Mouse (Mus musculus) embryo, embryonic 10.5 days (tissue): ENCODE results near the gene Slc6a11.

Experiments
- DNase-seq: peaks from one replicate; pipeline ENCODE4 v3.0.0-alpha.2; 2015; ENCODE audit warnings: low spot score

Slc6a11 gene

DNA sequence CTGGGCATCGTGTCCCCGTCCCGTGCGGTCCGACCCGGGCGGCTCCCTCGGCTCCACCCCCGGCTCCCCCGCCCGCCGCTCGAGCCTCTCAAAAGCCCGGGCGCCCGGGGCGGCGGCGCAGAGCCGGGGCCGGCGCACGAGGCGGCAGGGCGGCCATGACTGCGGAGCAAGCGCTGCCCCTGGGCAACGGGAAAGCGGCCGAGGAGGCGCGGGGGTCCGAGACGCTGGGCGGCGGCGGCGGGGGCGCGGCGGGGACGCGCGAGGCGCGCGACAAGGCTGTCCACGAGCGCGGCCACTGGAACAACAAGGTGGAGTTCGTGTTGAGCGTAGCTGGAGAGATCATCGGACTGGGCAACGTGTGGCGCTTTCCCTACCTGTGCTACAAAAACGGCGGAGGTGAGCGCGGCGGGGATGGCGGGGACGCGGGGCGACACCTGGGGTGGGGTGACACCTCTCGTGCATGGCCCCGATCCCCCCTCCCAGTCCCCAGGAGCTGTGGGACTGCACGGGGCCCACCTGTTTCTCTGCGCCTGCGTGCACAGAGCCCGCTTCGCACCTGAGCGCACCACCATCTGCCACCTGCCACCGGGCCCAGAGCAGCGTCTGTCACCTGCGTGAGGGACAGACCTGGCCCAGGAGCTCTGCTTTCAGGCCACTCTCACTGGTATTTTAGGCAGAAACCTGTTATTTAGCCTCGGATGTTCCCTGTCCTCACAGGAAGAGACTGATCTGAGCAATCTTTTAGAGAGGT, at the start of gene Slc6a11:
Slc6a11 (plus strand) TSS at position 120 of the 751 bp plus-strand sequence.
- peak; percentile 45 for DNase-seq

DNA sequence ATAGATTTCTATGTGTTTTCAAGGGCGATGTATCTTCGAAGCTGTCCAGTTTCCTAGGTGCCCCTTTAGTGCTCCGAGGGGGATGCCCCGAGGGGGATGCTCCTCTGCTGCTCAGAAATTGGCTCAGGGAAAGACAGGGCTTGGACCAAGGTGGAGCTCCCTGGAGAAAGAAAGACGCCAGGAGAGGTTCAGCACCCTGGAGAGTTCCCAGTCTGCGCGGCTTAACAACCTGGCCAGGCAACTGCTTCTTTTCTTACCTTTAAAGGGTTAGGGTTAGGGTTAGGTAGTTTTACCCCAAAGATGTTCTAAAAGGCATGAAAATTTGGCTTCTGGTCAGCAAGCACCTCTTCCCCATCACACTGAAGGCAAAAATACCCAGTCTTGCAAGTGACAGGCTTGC, 43.9 kb upstream of the Slc6a11 start:
- DNase-seq = peak; percentile 81

DNA sequence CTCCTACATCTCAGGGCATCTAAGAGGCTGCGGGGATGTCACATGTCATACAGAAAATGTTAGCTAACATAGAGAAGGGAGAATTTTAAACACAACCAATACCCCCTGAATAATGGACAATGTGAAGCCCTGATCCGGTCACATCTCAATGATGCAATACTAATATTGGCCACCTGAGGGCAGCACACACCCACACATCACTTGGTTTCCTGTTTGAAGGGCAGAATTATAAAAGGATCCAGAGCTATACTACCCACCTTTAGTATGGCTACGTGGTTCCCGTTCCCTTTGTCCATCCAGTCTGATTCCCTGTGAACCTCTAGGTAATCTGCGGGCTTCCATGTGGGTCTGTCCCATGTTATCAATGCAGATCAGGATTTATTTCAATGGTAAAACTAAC, 41.4 kb upstream of the Slc6a11 start:
- DNase-seq = peak; percentile 87

DNA sequence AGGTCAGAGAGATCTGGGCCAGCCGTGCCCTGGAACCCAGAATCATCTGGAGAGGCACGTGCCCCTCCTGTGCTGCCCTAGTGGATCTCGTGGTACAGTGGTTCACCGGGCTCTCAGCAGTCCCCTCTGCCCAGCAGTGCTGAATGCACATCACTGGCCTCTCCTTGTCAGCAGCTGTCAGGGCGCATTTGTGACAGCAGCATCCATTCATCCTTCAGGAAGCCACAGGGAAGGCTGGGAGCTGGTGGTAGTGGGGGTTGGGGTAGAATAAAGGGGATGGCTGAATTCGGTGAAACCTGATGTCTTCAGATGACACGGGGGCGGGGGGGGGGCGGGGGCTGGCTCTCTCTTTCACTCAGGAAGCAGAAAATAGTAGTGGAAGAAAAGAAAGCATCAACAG, 38.8 kb upstream of the Slc6a11 start:
- no peak for DNase-seq

GRCm38 (mm10) chr6:114094251-114094650, 36.8 kb upstream of the Slc6a11 start:
- peak; percentile 40 for DNase-seq

DNA sequence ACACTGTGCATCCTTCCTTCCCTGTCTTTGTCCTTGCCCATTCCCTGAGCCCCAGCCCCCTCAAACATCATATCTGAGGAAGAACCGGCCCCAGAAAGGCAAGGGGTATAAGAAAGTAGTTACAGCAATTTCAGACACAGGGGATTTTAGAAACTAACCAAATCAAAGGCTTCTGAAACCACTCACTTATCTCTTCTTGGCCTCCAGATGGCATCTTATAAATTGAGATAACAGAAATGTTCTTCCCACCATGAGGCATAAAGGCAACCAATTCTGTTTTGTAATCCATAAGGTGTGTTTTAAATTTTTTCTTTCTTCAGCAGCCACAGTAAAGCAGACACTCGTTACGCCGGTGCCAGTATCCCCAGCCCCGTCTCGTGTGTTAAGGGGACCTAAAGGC, 34.5 kb upstream of the Slc6a11 start:
- DNase-seq = no peak

GRCm38 (mm10) chr6:114101923-114102322, 29.1 kb upstream of the Slc6a11 start:
- DNase-seq = no peak

DNA sequence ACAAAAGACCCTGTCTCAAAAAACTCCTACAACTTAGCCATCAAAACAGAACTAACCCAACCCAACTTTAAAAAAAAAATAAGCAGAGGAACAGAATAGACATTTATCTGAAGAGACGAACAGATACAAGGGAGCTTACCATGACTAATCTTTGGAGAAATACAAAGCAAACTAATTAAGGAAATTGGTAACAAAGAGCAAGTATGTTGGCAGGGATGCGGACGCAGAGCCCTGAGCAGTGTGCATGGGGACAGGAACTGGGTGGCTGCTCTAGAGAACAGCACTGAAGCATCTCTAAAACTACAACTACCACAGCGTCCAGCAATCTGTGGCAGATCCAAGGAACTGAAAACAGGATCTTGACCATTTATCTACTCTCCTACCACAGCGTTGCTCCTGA, 11.5 kb upstream of the Slc6a11 start:
- no peak for DNase-seq

DNA sequence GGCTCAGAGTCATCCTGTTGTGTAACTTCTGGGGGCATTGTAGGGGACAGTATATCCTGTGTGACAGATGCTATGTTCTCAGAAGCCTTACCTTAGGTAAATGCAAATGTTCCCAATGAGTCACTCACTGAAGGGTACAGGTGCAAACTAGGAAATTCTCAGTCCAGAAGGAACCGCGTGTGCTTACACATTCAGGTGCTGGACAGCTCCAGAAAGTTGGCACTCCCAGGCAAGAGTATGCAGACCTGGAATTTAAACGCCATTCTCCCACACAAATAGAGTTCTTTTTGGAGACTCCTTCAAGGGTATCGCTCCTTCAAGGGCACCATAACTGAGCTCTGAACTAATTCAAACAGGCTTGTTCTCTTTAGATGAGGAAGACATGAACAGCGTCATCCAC, 5.5 kb upstream of the Slc6a11 start:
- DNase-seq = peak; percentile 31

- DNase-seq = no peak
Observed at GRCm38 (mm10) chr6:114132472-114132871, 1.4 kb downstream of the Slc6a11 start.

DNA sequence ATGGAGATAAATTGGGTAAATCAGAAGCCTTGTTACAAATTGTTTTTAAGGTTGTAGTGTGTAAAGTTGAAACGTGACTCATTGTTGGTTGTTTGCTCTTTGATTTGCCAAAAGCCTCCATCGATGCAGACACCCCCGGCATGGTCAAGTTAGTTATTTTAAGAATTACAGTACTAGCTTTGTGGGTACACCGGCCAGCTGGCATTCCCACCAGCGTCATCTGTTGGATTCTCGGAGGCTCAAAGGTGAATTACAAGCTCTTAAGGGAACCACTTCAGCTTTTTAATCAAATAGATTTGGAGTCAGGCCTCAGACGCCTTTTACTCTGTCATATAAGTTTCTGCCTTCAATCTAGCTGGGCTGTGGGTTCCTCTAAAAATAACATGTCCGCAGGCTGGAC, 1.9 kb downstream of the Slc6a11 start:
- no peak for DNase-seq

GRCm38 (mm10) chr6:114138970-114139369, 7.9 kb downstream of the Slc6a11 start:
- no peak for DNase-seq

GRCm38 (mm10) chr6:114141481-114141880, 10.4 kb downstream of the Slc6a11 start:
- DNase-seq = no peak

GRCm38 (mm10) chr6:114142480-114142879, 11.4 kb downstream of the Slc6a11 start:
- no peak for DNase-seq

DNA sequence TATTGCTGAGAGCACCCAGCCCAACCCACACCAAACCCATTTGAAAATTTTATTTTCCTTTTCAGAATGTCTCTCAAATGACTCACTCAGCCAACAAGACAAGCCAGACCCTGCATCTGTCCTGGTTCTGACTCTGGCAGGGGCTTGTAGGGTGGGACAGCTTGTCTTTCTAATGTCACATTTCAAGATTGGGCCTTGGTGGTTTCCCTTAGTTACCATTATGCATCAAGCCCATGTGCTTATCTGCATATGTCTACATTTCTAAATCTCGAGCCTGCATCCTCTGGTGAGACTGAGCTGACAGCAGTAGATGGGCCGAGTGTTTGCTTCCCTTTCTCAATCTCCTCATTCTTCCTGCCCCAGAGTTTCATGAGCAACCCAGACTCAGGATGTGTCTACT, 12.5 kb downstream of the Slc6a11 start:
- DNase-seq = no peak

DNA sequence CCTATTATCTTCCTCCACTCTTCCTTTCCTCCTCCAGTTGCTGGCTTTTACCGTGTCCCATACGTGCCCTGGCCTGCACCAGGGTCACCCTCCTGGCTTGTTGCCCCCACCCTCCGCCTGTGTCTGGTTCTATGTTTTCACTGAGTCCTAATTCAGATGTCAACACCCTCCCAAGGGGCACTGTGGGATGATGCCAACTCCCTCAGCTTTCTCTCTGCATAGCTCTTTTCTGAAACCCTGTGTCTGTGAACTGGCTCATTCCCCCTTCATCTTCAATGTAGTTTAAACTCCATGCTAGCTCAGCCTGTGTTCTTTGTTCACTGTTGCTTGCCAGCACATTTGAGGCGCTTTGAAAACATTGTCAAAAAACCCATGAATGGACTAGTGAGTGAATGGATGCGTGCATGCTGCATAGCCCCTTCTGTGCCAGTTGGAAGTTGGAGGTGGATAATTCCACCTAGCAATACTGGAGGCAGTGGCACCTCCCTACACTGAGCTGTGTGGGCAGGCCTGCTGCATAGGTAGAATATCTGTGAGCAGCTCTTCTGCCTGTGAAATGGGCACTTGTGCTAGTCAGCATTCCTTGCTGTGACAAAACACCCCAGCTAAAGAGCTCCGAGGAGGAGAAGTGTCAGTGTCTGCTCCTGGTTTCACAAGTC, 13.5 kb downstream of the Slc6a11 start:
- DNase-seq = no peak

DNA sequence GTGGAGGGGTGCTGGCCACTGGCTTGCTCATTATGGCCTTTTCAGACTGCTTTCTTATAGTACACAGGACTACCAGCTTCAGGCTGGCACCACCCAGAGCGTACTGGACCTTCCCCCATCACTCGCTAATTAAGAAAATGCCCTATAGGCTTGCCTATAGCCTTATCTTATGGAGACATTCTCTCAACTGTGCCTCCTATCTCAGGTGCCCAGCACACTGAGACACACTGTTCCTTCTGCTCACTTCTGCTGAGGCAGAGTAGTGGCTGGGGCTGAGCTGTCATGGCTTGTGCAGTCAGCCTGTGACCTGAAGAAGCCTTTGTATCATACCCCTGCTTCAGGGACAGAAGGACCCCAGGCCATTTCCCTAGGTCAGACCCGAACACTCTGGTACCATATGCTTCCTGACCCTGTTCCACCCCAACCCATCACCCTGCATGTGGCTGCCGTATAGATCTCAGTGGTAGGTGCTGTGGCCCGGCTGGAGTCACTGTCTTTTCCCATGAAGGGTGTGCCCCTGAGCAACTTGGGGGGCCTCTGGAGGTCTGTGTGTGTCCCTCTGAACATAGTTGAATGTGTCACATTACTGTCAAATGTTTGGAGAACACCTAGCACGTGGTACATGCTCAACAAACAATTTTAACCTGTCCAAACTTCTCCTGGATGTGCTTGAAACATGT, 14.7 kb downstream of the Slc6a11 start:
- DNase-seq = no peak

GRCm38 (mm10) chr6:114155720-114156119, 24.7 kb downstream of the Slc6a11 start:
- DNase-seq = no peak

- DNase-seq = no peak
Observed at GRCm38 (mm10) chr6:114158811-114159210, 27.8 kb downstream of the Slc6a11 start.

GRCm38 (mm10) chr6:114160732-114161131, 29.7 kb downstream of the Slc6a11 start:
- no peak for DNase-seq

DNA sequence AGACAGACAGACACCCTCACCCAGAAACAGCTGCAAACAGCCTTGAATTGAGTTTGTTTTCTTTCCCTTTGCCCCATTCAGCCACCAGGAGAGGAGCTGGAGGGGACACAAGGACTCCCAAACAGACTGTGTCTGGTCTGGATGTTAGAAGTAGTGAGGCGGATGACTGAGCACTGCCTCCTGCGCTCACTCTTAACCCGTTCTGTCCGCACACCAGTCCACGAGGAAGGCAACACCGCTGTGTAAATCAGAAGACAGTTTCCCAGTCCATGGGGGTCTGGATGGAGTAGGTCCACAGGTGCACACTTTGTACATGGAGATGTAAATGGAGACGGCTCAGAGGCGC, 43.0 kb downstream of the Slc6a11 start:
- DNase-seq = peak; percentile 8

DNA sequence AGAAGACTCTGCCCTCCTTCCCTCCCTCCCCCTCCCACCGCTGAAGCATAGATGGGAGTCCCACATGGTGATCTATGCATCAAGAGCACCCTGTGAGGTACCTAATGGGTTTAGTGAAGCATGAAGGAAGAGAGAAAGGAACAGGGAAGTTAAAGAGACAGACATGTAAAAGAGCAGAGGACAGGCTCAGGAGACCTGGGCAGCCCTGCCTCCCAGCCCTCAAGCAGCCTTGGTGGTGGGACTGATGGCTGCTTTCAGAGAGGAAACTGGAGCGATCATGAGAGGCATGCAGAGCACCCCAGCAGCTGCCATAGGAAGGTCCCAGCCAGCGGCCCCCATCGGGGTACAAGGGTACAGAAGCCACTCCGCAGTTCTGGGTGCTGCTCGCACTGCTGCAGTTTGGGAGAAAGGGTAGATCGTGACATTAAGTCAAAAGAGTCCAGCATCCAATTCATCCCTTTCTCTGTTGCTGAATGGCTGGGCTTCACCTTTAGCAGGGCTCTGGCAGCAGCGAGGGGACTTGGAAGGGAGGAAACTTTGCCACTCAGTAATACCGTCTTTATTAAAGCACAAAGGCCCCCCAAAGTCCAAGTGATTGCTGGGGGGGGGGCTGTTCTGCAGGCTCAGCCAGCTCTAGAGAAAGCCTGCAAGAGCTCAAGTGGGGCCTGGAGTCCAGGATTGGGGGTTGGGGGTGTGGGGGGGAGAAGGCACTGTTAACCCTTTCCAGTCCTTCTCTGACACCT, 43.5 kb downstream of the Slc6a11 start:
- DNase-seq = peak; percentile 15

DNA sequence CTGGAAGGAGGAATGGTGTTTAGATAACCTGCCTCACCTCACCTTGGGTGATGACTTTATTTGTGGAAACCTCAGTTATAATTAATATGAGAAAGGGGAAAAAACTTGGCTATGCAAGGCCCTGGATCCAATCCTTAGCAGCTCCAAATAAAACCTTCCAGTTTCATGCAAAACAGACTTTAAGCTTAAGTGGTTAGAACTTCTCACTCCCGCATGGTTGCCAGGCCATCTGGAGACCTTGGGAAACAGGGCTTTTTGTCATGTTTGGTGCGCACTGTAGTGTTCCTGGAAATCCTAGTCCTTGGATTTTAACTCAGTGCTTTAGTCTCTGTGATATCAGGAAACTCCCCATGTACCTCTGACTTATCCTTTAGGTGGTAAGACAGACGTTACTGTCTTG, 47.1 kb downstream of the Slc6a11 start:
- DNase-seq = no peak
